Mouse (Mus musculus) MEL (cell line): ENCODE data around the gene Ppp1r1b.

ENCODE experiments used
- MAX ChIP-seq: IDR thresholded peaks from 2 replicates; pipeline ENCODE4 v1.6.1; 2011; ENCODE audit warnings: low read length, improper control_type of control experiment
- UBTF ChIP-seq: IDR thresholded peaks from 2 replicates; pipeline ENCODE4 v1.6.1; 2012; ENCODE audit warnings: low read depth, mild to moderate bottlenecking, inconsistent platforms, low read length, improper control_type of control experiment, moderate library complexity, borderline replicate concordance; ENCODE audit not compliant: insufficient read depth
- ZKSCAN1 ChIP-seq: IDR thresholded peaks from 2 replicates; pipeline ENCODE4 v1.6.1; 2012; ENCODE audit warnings: low read depth, mild to moderate bottlenecking, inconsistent platforms, low read length, improper control_type of control experiment, moderate library complexity

GRCm38 (mm10) chr11:98376756-98377155 is 28.6 kb downstream of the Ppp1r1b start:
- TF ChIP-seq ZKSCAN1 (no peak), UBTF (no peak), MAX (no peak)
